Mouse (Mus musculus): ENCODE results near the gene Frem2.

Frem2 gene

DNA sequence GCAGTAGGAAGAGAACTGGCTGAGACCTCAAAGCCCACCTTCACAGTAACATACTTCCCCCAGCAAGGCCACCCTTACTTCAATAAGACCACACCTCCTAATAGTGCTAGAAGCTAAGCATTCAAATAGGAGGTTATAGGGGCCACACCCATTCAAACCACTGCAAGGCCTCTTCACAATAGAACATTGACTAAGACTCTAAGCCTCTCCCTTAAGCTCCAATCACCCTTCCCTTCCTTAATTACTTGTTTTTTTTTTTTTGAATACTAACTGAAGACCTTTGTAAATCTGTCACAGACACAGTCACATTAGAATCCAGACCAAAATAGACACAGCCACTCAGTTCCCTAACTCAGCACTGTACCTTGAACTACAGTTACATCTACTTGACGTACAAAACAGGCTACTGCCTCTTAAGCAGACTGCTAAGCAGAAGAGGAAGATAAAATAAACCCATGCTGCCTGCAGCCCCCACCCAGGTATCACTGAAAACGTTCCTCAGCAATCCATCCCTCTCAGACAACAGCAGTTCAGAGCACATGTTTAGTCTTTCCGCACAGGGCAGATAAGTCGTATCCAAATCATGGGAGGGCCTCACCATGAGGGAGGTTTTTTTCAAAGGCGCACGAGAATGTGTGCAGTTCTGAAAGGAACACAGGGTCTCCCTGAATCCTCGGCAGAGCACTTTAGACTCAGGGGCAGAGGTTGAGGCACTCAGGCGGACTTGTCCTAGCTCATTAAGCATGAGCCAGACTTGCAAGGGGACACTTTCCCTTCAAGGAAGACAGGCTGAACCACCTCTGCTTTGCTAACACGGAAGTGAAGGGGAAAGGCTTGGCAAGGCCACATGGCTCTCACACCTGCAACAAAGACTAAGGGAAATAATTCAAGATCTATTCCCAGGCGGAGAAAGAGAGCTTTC, 101.9 kb downstream of the Frem2 start:
- no peak for DNase-seq (ENCODE audit: low spot score)

DNA sequence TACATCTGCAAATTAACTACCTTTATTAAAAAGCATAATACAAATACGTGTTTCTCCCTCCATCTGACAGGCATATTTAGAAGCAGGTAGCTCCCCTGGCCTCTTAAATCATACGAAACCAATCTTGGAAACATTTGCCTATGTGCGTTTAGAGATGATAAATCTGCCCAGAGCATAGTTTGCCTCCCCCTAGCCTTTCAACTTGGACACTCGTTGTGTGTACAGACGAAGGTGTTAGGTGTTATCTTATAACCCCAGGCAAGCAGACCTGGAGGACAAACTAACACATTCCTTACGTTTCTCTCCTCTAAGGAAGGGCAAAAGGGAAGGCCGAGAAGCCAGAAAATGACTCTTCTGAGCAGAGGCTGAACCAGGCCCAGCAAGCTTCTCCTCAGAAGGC, 104.5 kb downstream of the Frem2 start:
- no peak for DNase-seq (ENCODE audit: low spot score)

DNA sequence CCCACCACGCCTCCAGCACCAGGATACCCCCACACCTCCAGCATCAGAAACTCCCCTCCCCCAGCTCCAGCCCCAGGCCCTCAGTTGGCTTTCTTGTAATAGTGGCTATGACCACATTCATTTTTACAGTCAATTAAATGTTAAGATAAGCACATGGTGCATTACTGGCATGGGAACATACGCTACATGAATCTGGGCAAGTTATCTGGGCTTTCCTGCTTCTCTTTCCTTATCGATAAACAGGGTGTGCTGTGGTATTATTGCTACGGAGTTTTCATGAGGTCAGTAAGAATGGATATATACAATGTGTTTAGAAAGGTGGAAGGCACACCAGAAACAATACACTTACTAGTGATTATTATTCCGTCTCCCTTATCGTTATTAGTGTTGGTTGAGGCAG, 125.1 kb downstream of the Frem2 start:
- no peak for DNase-seq (ENCODE audit: low spot score)

DNA sequence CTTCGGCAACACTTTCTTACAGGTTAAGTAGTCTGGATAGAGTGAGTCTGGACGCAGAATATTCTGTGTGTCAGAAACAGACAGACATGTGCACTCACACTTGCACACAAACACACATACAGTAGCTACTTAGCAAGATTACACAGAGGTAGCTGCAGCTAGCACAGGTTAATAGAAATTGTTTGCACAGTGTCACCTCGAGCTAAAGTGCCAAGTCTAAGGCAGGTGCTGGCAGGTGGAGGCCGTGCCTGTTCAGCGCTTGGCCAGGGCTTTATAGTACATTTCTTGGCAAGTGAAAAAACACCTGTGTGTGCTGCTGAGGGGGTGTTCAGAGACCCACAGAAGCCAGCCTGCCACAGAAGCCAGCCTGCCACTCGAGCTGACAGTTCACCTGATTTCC, 126.8 kb downstream of the Frem2 start:
- DNase-seq (ENCODE audit: low spot score): peak; percentile 5

DNA sequence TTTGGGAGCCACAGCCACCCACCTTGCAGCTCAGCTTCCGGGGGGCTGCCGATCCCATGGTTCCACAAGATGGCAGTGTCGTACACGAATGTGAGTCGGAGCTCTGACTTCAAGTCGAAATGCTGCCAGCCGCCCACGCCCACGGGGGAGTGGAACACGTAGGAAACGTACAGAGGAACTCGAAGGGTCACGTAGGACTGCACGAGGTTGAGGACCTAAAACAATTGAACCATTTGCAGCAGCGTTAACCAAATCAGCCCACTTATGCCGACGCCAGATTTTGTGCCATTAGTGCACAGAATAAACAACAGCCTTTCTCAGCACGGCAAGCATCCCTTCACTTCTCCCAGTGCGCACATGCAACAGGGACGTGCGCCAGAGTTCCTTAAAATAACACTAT, 131.4 kb downstream of the Frem2 start:
- DNase-seq (ENCODE audit: low spot score): peak; percentile 57

DNA sequence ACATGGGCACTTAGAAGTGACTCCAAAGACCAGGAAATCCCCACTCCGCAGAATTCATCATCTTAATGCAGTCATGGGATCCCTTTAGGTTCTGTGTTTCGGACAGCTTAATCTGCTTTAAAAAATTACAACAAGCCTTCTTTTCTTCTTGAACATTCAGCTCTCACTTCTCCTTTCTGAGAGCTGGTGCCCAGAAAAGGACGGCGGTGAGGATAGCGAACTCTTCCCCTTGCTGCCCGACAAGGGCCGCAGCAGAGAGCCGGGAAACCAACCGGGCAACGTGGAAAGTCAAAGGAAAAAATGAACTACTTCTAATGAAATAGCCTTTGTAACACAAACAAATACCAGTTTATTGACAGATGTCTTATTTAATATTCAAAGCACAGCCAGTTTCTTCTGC, 134.4 kb downstream of the Frem2 start:
- no peak for DNase-seq (ENCODE audit: low spot score)

DNA sequence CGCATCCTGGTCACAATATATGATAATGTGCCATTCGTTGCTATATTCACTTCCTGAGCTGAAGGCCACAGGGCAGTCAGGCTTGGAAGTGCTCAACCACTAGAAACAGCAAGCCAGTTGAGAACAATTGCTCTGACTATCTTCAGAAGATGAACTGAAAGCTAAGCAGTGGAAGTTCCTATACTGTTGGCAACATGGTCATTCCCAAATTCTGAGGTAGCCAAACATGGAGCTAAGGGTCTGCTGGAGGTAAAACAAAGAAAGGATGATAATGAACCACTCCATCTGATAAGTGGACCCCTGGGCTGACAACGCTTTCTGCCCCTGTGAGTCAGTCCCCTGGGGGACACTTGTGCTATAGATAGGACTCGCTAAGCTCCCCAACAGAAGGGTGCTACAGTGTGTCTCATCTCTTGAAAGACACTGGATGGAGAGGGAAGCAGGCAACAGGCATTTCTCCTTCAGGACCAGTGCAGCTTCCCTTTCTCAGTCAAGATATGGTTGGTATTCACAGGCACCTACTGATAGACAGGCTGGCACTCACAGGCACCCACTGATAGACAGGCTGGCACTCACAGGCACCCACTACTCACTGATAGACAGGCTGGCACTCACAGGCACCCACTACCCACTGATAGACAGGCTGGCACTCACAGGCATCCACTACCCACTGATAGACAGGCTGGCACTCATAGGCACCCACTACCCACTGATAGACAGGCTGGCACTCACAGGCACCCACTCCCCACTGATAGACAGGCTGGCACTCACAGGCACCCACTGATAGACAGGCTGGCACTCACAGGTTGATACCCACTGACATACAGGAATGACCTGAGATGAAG, 142.7 kb downstream of the Frem2 start:
- DNase-seq (ENCODE audit: low spot score): no peak

DNA sequence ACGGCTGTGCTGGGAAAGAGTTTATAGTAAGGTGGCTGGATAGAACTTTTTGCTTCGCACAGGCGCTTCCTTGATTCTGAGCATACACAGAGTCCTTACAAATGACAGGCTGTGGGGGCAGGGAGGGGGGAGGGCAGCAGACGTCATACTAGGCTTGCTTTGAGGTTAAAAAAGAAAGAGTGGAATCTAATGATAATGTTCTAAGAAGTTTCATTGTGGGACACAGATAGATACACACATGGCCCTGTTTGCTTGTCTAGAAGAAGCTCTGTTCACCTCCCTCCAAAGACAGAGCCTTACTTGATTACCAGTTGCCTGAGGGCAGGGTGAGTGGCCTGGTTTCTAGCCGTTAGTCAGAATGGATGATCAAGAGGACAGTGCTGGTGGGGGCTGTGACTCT, 144.1 kb downstream of the Frem2 start:
- no peak for DNase-seq (ENCODE audit: low spot score)

DNA sequence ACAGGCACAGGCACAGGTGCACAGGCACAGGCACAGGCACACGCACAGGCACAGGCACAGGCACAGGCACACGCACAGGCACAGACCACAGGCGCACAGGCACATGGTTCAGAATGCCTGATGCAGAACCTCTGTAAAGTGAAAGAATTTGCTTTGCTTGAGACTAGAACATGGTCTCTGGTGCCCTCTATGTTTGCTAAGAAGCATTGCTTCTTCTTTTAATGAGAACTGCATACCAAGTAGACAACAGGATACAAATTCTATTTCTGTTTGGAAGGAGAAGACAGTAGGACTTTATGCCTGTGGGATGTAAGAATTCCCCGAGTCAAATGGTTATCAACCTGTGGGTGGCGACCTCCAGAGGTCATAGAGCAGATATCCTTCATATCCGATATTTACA, 154.7 kb downstream of the Frem2 start:
- DNase-seq (ENCODE audit: low spot score): no peak

DNA sequence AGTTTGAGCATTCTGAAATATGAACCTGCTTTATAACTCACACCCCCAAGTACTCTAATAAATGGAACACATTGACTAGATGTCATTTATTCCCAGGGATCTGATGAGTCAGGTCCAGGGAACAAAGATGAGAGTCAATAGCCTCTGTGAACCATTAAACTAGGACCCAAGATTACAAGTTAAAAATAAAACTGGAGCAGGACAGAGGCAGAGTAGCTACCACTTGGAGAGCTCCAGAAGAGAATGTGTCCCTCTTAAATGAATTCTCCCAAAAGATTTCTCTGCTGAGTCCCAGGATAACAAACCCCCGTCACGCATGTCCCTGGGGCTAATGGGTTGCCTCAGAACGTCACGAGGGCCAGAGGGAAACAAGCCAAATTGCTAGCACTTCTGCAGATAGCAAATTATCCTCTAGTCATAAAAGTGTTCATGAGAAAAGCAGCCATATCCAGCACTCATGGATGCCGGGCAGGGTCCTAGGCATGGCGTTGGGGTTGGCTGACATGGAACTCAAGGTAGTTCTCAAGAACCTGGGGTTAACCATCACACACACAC, 158.7 kb downstream of the Frem2 start:
- no peak for DNase-seq (ENCODE audit: low spot score)

DNA sequence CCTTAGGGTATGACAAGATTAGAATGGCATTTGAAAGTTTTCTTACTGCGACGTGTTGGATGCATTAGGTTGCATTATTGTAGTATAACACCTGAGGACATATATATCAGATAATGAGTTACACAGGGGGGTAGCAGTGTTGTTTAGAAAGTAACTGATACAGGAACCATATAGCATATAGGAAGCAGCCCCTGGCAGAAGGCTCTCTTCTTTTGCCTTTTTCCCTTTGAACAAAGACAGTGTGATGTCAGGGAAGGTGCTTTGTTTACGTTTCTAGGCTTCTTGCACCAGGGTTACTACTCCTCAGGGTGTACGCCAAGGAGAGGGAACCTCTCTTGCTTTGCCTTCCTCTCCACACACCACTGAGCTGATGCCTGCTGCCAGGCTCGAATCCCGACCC, 168.8 kb downstream of the Frem2 start, which contains the start of gene Stoml3:
Gene Stoml3, plus strand, starts transcription at position 301 of the 400 bp plus-strand sequence.
- DNase-seq (ENCODE audit: low spot score): no peak

DNA sequence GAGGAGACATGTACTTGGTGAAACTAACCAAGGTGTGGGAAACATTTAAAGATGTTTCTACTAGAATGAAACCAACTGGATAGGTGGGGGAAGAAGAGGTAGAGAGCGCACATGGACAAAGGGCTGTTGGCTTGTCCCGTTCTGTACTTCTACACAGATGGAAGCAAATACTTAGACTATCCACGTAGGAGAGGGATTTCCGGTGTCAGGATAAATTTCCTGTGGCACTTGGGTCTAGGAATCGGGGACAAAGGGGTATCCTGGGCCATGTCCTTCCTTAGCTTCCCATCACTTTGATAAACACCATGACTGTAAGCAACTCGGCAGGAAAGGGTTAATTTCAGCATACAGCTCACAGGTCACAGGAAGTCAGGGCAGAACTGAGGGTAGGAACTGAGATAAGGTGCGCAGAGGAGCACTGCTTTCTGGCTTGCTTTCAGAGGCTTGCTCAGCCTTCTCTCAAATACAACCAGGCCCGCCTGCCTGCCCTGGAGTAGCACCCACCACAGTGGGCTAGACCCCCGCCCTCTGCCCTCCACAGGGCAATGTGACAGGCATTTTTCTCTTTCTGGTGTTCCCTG, 170.1 kb downstream of the Frem2 start:
- no peak for DNase-seq (ENCODE audit: low spot score)

DNA sequence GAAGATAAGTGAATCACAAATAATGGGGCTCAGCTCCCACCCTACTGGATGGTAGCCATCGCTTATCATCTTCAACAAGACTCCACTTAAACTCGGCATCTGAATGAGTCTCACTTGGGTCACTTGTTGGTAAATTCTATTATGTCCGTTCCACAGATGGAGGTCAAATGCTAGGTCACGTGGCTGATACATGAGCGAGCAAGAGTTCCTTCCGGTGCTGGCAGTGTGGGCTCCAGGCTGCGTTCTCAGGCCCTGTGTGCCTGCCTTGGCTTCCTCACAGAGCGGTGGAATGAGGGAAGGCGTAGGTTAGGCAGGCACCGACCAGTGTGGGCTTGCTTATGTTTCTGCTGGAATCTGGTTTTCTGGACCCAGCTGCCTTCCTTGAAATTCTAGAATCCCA, 170.6 kb downstream of the Frem2 start:
- no peak for DNase-seq (ENCODE audit: low spot score)

DNA sequence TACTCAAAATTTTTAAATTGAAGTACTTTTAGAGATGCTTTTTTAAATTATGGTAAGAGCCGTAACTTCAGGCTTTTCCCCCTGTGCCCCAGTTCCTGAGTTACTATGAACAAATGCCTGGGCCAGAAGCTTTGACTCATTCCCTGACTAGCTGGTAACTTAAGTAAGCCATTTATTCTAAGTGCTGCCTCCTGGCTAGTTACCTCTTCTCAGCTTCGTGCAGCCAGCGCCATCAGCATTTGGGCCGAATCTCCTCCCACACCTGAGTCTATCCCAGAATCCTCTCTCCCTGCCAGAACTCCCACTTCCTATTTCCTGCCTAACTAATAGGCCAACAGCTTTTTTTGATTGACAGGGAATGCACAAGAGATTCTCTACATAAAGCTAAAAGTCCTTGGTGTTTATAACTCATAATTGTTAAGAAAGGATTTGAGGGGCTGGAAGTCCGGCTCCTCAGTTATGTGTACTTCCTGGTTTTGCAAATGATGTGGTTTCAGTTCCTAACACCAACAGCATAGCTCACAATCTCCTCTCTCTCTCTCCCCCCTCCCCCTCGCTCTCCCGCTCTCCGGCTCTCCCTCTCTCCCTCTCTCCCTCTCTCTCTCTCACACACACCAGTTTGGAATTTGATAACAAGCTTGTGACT, 173.6 kb downstream of the Frem2 start:
- DNase-seq (ENCODE audit: low spot score): no peak

DNA sequence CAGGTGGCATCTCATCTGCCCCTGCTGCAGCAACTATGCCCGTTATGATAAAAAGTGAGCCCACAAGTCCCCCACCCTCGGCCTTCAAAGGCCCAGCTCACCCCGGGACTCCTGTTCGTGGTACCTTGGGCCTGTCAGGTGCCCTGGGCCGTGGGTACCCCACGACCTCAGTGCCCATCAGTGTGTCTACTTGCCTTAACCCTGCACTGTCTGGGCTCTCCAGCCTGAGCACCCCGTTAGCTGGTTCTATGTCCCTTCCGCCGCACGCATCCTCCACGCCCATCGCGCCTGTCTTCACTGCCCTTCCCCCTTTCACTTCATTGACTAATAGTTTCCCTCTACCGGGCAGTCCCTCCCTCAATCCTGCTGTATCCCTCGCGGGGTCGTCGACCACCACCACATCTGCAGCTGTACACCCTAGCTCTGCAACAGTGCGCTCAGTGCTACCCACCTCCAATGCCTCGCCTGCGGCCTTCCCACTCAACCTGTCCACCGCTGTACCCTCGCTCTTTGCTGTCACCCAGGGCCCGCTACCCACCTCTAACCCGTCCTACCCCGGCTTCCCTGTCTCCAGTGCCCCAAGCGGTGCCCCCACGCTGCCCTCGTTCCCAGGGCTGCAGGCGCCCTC, 178.6 kb downstream of the Frem2 start:
- no peak for DNase-seq (ENCODE audit: low spot score)

DNA sequence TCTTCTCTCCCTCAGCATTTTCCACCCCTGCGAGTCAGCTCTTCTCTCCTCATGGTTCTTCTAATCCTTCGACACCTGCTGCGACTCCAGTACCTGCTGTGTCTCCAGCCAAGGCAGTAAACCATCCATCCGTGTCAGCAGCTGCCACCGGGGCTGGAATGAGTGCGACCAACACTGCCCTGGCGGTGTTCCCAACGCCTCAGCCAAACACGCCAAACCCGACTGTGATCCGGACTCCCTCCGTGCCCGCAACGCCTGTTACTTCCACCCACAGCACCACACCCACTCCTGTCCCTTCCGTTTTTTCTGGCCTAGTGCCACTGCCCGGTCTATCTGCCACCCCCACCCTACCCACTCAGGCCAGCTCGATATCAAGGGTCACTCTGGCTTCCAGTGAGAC, 179.7 kb downstream of the Frem2 start:
- DNase-seq (ENCODE audit: low spot score): no peak

DNA sequence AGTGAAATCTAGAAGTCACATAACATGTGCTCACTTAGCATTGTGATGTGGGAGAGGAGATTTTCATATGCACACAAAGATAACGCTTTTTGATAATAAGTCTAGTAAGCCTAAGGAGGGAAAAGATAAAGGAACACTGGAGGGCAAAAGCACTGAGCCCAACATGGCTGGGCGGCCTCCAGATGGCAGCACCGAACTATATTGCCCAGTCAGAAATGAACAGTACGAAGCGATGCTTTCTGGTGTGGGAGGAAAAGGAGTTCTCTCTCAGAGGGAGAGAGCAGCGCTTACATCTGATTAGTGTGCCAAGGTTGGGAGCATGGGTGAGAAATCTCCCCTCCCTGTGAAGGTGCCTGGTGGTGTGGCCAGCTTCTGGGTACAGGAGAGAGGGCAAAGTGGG, 181.3 kb downstream of the Frem2 start:
- peak; percentile 11 for DNase-seq (ENCODE audit: low spot score)

DNA sequence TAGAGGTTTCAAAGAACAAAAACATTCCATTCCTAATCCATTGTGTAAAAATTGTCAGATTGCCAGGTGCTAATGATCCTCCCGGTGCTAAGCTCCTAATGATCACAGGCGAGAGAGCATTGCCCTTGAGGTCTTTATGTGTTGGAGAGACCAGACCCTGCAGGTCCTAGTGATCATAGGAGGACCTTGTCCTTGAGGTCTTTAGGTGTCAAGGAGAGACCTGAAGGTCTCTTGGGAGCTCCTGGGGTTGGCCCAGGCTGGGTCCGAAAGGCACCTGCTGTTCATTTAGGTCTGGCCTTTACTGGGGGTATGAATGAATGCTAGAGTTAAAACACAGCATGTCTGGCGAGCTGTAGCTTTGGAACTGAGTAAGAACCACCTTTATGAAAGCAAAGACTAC, 183.0 kb downstream of the Frem2 start:
- DNase-seq (ENCODE audit: low spot score): no peak

DNA sequence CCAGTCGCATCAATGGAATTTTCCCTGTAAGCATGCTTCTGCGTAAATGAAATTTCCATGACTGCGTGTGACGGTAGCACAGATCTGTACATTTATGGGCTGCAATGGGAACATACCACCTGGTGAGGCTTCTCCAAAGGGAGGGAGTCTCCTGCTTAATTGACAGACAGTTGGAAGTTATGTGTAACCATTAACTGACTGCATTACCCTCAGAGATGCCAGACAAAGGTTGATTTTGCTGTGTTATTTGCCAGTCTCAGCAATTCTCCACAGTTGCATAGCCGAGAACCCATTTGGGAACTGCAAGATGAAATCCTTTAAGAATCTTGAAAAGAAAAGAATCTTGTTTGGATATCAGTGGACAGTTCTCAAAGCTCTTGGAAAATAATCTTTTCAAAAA, 185.1 kb downstream of the Frem2 start:
- DNase-seq (ENCODE audit: low spot score): no peak

DNA sequence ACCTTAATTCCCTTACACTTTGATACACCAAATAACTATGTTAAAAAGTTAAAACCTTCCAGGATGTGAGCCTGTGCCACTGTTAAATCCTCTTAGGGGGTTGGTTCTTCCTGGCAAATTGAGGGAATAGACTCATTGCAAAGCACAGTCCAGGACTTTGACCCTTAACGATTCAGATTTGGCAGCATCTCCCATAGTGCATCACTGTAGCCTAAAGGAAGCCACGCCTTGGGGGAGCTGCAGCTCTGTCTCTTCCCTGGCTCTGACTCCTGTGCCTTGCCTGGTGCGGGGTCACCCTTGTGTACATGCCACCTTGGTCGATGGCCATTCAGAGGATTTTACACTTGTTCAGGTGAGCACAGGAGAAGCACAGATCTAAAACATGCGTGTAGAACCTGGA, 187.5 kb downstream of the Frem2 start:
- no peak for DNase-seq (ENCODE audit: low spot score)

DNA sequence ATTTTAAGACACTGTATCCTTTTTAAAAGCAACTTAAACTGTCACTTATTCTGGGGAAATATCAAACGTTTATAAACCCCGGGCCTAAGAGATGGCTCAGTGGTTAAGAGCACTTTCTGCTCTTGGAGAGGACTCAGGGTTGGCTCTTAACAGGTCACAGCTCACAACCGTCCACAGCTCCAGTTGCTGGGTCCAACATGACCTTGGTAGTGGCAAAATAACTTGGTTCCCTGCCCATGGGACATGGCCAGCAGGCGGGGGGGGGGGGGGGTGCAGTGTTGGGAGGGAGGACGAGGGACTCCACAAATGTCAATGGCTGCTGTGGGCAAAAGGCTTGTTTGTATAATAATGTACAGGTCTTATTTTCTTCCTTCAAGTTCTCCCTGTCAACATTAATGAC, 189.8 kb downstream of the Frem2 start:
- no peak for DNase-seq (ENCODE audit: low spot score)

DNA sequence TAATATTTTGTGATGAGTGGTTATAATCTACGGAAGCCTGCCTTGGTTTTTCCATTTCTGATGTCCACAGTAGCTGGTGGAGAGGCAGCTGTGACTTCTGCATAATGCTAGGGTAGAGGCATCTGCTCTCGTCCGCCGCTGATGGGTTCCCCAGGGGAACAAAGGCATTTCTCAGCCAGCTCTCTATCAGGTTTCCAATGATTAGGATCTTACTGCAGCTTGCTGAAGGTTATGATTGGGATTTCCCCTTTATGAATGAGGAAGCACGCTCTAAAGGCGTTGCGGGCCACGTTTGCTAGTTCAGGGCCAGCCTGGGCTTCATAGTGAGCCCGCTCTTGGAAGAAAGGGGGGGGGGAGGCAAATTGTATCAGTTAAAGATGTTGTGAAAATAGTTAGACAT, 190.7 kb downstream of the Frem2 start:
- no peak for DNase-seq (ENCODE audit: low spot score)

Data from lung, postnatal 25 days (tissue).